Mouse (Mus musculus): ENCODE results near the gene Ttc28.

GRCm38 (mm10) chr5:111125746-111126145 lies 246.1 kb downstream of the Ttc28 start:
- TF ChIP-seq CTCF (IDR thresholded peaks at IDR 0.05; ENCODE audit: control insufficient read depth, insufficient read depth, low read length) (no peak), POLR2A (IDR thresholded peaks at IDR 0.05; ENCODE audit: borderline replicate concordance, control insufficient read depth, low read depth, low read length) (no peak)
